Mouse (Mus musculus): Measurements from ENCODE around the gene Galntl6.
"Not testable (repeated sequence)": the region's sequence is repeated elsewhere in the genome, so short reads cannot be mapped to it uniquely, and the experiment has no call there.

Gene Galntl6

DNA sequence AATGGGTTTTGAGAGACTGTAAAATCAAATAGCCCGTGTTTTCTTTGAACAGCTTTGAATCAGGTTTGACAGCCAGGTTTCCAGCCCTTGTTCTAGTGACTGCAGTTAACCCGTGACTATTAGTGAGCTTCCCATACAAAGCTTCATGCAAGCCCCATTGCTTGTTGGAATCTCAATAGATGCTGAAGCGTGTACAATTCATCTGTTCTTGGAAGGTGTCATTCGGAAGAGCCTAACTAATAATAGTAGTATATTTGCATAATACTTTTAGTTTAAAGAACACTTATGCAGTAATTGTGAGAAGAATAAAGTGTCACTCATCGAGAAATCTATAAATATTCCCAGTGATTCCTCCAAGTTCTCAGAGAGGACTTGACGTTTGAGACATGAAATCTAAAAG is 314.6 kb downstream of the Galntl6 start:
- DNase-seq, result no peak

GRCm38 (mm10) chr8:58575346-58575745 is 337.1 kb downstream of the Galntl6 start:
- no peak for DNase-seq

DNA sequence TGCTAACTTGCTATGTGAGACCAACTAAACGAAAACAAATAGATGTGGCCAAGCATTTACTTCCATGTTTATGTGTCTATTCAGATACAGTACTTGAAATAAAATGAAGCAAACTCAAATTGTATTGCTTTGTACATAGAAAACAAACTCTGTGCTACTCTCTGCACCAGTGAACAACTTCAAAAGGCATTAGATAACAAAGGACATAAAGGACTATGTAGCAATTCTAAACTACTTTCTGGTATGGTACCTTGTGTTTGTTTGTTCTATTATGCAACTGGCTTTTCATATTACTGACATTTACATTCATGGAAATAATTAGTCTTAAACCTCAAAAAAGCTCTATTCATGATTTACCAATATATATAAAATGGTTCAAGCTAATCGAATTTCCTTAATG is 344.4 kb downstream of the Galntl6 start:
- DNase-seq, result no peak

GRCm38 (mm10) chr8:58566115-58566514 is 346.3 kb downstream of the Galntl6 start:
- DNase-seq, result no peak

- DNase-seq, result no peak
Observed at GRCm38 (mm10) chr8:58535781-58536180, 376.7 kb downstream of the Galntl6 start.

GRCm38 (mm10) chr8:58534631-58535030 is 377.8 kb downstream of the Galntl6 start:
- DNase-seq, result no peak

DNA sequence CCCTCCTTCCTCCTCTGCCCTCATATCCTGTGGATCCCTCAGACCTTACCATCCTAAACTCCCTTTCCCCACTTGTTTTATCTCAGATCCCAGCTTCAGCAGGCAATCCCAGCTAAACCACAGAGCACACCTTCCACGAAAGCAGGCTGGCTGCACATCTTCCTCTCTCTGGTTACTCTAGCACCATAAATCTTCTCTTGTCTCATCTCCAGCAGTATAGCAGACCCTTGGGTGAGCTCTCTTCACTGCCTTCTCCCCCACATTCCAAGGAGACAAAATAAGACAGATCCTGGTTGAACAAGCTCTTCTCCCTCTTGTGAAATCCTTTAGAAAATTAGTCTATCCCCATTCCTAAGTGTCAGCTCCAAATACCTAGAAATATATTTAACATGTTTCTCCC is 389.0 kb downstream of the Galntl6 start:
- DNase-seq, result no peak

GRCm38 (mm10) chr8:58521932-58522331 is 390.5 kb downstream of the Galntl6 start:
- DNase-seq, result no peak

DNA sequence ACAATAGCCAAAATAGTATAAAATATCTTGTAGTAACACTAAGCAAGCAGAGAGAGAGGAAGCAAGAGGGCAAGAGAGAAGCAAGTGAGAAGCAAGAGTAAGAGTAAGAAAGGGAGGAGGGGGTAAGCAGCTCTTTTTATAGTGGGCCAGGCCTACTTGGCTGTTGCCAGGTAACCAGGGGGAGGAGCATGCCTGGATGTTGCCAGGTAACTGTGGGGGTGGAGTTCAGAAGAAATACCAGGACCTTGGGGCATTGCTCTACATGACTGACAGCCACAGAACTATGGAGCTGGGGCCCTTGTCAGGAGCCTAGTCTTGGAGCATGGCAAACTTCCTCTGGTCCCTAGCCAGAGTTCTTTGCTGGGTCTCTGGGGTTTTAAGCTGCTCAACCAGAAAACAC is 401.9 kb downstream of the Galntl6 start:
- DNase-seq, result no peak

- no peak for DNase-seq
Observed at GRCm38 (mm10) chr8:58509051-58509450, 403.4 kb downstream of the Galntl6 start.

GRCm38 (mm10) chr8:58487099-58487498 is 425.3 kb downstream of the Galntl6 start:
- DNase-seq, result no peak

- DNase-seq, result not testable (repeated sequence)
Observed at GRCm38 (mm10) chr8:58463342-58463741, 449.1 kb downstream of the Galntl6 start.

DNA sequence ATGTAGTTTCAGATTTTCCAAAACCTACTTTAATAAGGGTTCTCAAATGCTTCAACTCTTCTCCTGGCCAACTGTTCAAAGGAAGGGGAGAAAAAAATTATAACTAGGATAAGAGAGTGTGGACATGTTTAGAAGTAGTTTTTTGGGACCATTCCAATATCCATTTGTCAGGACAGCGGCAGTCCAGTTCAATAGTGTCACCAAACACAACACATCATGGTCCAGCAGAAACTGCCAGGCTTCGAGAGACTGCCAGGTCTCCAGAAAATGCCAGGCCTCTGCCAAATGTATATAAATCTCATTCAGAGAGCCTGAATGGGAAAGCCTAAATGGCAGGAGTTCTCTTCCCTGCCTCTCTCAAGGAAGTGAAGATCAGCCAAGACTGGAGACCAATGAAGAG is 469.7 kb downstream of the Galntl6 start:
- no peak for DNase-seq

DNA sequence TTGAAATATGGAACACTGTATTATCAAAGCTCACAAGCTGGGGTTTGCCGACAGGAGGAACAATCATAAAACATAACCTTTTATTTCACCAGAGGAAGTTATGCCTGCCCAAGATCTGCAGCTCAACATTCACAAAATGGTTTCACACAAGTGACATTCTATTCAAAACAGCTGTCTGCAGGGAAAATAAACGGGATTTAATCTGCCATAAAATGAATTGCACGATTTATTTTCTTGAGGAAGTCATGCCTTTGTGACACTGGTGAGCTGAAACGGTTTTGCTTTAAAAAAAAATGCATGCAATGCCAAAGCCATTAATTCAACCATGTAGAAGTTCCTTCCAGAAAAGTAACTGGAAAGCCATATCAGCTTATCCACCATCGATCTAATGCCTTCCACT is 494.0 kb downstream of the Galntl6 start:
- no peak for DNase-seq

DNA sequence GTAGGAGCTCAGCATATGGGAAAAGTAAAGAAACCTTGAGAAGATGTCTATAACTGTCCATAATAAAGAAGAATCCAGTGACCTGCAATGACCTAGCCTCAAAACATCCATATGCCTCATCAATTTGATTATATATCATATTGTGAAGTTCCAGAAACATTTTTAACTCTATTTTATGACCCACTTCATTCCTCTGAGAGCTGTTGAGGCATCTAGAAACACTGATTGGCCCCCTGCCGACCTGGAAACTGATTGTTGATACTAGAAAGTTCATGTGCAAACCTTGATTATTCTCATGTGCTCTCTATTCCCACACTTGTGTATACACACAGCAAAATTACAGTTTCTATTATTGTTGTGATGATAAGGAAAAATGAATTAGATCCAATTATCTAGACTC is 494.9 kb downstream of the Galntl6 start:
- no peak for DNase-seq

GRCm38 (mm10) chr8:58396500-58396899 is 515.9 kb downstream of the Galntl6 start:
- DNase-seq, result no peak

- DNase-seq, result no peak
Observed at GRCm38 (mm10) chr8:58395879-58396278, 516.6 kb downstream of the Galntl6 start.

DNA sequence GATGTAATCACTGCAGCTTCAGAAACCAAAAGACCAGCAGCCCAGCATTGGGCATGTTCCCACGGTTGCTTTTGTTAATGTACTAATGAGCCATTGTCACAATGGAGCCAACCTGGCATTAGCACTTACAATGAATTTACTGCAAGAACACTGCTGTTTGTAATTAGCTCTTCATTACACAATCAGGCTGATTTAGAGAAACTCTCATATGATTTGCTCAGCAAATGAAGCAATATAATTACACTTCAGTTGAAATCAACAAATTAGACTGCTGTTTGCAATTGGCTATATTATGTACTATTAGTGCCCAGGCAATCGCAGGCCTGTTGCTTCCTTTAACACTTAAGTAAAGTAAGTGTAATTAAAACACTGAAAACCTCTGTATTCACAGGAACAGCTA is 540.1 kb downstream of the Galntl6 start:
- peak; percentile 7 for DNase-seq

- no peak for DNase-seq
Observed at GRCm38 (mm10) chr8:58371979-58372378, 540.5 kb downstream of the Galntl6 start.

DNA sequence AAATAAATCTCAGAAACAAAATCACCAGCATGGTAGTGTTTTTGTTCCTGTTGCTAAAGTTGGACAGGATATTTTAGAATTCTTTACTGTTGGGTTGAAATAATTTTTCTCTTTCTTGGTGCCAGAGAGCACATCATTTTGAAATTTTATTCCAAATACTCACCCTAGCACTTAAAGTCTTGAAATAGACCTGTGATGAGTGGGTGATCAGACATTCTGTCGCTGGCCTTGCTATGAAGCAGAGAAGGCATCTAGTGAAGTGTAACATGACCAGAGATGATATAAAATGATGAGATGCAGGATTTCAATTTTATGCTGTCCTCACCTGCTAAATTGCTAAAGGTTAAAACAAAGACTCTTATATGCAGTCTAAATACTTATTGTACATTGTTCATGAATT is 581.3 kb downstream of the Galntl6 start:
- no peak for DNase-seq

DNA sequence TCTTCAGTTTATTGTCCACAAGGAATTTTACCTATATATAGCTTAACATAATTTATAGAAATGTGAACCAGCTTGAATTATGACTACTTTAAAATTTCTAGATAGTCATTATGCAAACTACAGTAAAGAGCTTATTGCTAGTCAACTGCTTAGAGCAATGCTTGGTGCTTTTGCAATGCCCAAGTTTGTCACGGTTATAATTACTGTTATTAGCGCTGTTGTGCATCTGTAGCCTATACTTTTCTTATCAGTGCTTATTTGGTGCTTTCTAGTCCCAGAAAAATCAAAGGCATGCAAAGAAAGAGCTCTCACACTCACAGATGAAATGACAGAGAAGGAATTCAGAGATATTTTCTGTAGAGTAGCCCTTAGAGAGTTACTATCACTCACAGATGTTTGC is 599.0 kb downstream of the Galntl6 start:
- DNase-seq, result no peak

GRCm38 (mm10) chr8:58291487-58291886 is 621.0 kb downstream of the Galntl6 start:
- no peak for DNase-seq

- no peak for DNase-seq
Observed at GRCm38 (mm10) chr8:58290080-58290479, 622.4 kb downstream of the Galntl6 start.

DNA sequence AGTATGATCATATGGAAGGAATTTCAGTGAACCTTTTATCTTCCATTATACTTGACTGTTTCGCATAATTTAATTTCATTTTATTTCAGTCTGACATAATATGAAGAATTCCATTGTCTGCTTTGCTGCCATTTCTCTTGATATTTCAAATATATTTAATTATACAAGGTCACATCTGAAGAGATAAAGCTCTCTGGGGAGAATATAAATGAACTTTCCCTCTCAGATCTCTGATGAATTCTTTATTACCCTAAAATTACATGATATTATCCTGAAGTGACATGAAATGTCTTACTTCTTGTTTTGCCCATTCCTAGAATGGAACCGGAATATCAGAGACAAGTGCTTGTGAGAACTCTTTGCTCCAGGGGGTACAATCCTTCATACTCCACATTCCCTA is 647.0 kb downstream of the Galntl6 start:
- no peak for DNase-seq

DNA sequence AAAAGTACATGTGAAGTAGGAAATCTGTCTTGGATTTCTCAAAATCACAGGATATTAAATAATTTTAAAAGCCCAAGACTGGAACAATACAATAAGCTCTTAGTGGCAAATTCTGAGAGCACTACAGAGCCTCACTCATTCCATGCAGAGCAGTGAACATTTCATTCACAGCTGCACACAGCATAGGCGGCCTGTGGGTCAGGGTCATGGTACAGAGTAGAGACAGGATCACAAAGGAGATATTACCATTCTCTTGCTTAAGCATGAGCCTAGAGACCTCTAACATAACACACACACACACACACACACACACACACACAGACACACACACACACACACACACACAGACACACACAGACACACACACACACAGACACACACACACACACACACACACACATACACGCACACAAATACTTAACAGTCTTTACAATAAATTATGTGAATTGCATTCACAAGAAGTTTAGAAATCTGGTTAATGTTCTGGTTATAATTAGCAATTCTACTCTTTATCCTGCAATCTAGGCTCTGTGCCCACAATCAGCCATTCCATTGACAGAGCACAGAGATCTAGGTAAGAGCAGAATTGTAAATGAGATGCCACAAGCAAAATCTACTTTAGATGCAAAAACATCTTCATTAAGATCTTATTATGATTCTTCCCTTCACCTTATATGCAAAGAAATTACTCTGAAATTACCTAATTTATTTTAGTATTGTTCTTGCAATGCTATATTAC is 653.7 kb downstream of the Galntl6 start:
- no peak for DNase-seq

Data from right cerebral cortex, postnatal 4 days (tissue).